Mouse (Mus musculus): ENCODE data around the gene Hcn2. TPM values are rescaled to one million over a fixed set of nuclear protein-coding genes. Genes with fewer than 3 reads are reported as not detected.
A peak's percentile ranks its signal among the peaks of the same experiment; 100 is the strongest.

Gene Hcn2
- total and polyA plus RNA-seq, 3 experiments, result 0.21 to 2.2 (median 0.44) TPM

DNA sequence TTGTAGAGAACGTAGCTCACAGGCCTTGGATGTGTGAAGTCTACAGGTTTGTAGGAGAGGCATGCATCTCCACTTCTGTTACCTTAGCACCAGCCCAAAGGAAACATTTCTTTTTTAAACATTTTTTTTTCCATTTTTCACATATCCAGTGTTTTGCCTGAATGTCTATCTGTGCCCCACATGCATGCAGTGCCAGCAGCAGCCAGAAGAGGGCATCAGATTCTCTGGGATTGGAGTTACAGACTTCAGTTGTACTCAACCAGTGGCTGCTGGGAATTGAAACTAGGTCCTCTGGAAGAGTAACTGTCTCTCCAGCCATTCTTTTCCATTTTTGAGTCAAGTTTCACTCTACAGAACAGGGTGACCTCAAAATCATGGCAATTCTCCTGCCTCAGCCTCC lies 16.1 kb downstream of the Hcn2 start:
- dilution Hi-C loops (cut with MboI; ENCODE audit: extremely low pct_ligation_motif_present, extremely low pct_unique_long_range_greater_than_20kb, low sequenced_read_pairs), result no loop called here
- in situ Hi-C loops (cut with MboI; ENCODE audit: low pct_ligation_motif_present, low pct_unique_long_range_greater_than_20kb, low sequenced_read_pairs), result loop anchor here (5.0 kb wide), 1 partner anchor 40 kb away; no protein-coding TSS in a partner anchor
- H3K79me2 ChIP-seq (replicated peaks; ENCODE audit: control insufficient read depth, extremely low read depth, insufficient read depth, poor library complexity, severe bottlenecking), result no peaks in the 10 kb centered on the region
- H3K27ac ChIP-seq (ENCODE audit: insufficient read depth, low read depth), result no peak overlapping the region
- no peak overlapping the region for H3K4me2 ChIP-seq (ENCODE audit: insufficient read depth, low read depth, poor library complexity, severe bottlenecking)
- TF ChIP-seq CTCF (conservative IDR thresholded peaks at IDR 0.05 in 1 of 2, IDR thresholded peaks at IDR 0.05 in 1 of 2; ENCODE audit: low read depth in 2 of 2, low read length in 2 of 2) (peak; percentile 59 to 67), MAFK (IDR thresholded peaks at IDR 0.05; ENCODE audit: insufficient replicate concordance, low read length) (no peak), USF1 (IDR thresholded peaks at IDR 0.05; ENCODE audit: low read depth, low read length) (no peak), MAX (IDR thresholded peaks at IDR 0.05; ENCODE audit: low read length) (no peak), RAD21 (IDR thresholded peaks at IDR 0.05; ENCODE audit: low read depth, low read length) (peak; percentile 39), ZKSCAN1 (IDR thresholded peaks at IDR 0.05; ENCODE audit: borderline replicate concordance, low read depth, low read length) (no peak), POLR2A (IDR thresholded peaks at IDR 0.05; ENCODE audit: low read depth, low read length) (no peak), SMC3 (IDR thresholded peaks at IDR 0.05; ENCODE audit: low read depth, low read length) (peak; percentile 52), RCOR1 (conservative IDR thresholded peaks at IDR 0.05; ENCODE audit: low read depth, low read length) (no peak), KAT2A (IDR thresholded peaks at IDR 0.05; ENCODE audit: insufficient replicate concordance, low read length) (no peak), JUN (IDR thresholded peaks at IDR 0.05; ENCODE audit: insufficient read depth, low read depth, low read length) (no peak)
- peaks cover 43 to 55% of the 10 kb centered on the region in 2 experiments for H3K36me3 ChIP-seq (replicated peaks in 1 of 2; ENCODE audit: control insufficient read depth in 1 of 2, insufficient read depth in 1 of 2, low read length in 1 of 2)
- no peaks in the 10 kb centered on the region for H3K27me3 ChIP-seq (replicated peaks)
- peaks cover 0 to 4% of the 10 kb centered on the region in 2 experiments; a peak in 1 of 4 replicates for H3K4me1 ChIP-seq (ENCODE audit: control insufficient read depth in 1 of 2, insufficient read depth in 2 of 2)
- DNase-seq (ENCODE audit: extremely low read depth), result no peak
- peaks cover 33% of the 10 kb centered on the region for H3K9me3 ChIP-seq (replicated peaks; ENCODE audit: low read length)
- no peak overlapping the region for H3K4me3 ChIP-seq (replicated peaks in 1 of 3; ENCODE audit: low read depth in 2 of 3, low read length in 2 of 3, poor library complexity in 1 of 3)
- no peak overlapping the region for H3K9ac ChIP-seq (ENCODE audit: insufficient read depth, low read depth)

DNA sequence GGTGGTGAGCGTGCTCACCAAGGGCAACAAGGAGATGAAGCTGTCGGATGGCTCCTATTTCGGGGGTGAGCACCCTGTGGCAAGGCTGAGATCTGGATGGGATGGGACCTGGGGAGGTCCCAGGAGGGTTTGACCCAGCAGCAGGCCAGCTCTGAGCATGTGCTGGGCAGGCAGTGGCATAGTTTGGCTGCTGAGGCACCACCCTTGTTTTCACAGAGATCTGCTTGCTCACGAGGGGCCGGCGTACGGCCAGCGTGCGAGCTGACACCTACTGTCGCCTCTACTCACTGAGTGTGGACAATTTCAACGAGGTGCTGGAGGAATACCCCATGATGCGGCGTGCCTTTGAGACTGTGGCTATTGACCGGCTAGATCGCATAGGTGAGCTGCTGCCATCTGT lies 17.4 kb downstream of the Hcn2 start:
- Histone ChIP-seq H3K27ac (ENCODE audit: insufficient read depth, low read depth) (no peak overlapping the region), H3K27me3 (replicated peaks) (no peaks in the 10 kb centered on the region), H3K9me3 (replicated peaks; ENCODE audit: low read length) (peaks cover 35% of the 10 kb centered on the region), H3K4me2 (ENCODE audit: insufficient read depth, low read depth, poor library complexity, severe bottlenecking) (no peak overlapping the region), H3K36me3 (replicated peaks in 1 of 2; ENCODE audit: control insufficient read depth in 1 of 2, insufficient read depth in 1 of 2, low read length in 1 of 2) (peaks cover 57 to 68% of the 10 kb centered on the region in 2 experiments), H3K4me1 (ENCODE audit: control insufficient read depth in 1 of 2, insufficient read depth in 2 of 2) (peaks cover 0 to 1% of the 10 kb centered on the region in 2 experiments; a peak in 1 of 4 replicates), H3K4me3 (replicated peaks in 1 of 3; ENCODE audit: low read depth in 2 of 3, low read length in 2 of 3, poor library complexity in 1 of 3) (no peak overlapping the region), H3K79me2 (replicated peaks; ENCODE audit: control insufficient read depth, extremely low read depth, insufficient read depth, poor library complexity, severe bottlenecking) (no peaks in the 10 kb centered on the region), H3K9ac (ENCODE audit: insufficient read depth, low read depth) (no peak overlapping the region)
- no peak for TF ChIP-seq JUN (IDR thresholded peaks at IDR 0.05; ENCODE audit: insufficient read depth, low read depth, low read length)
- TF ChIP-seq E2F4 (IDR thresholded peaks at IDR 0.05; ENCODE audit: insufficient replicate concordance, low read depth, low read length), result no peak
- no peak for TF ChIP-seq IRF4 (IDR thresholded peaks at IDR 0.05; ENCODE audit: low read depth, low read length)
- TF ChIP-seq TBP (conservative IDR thresholded peaks at IDR 0.05; ENCODE audit: low read depth, low read length), result no peak
- in situ Hi-C loops (cut with MboI; ENCODE audit: low pct_ligation_motif_present, low pct_unique_long_range_greater_than_20kb, low sequenced_read_pairs), result loop anchor here (5.0 kb wide), 1 partner anchor 42 kb away; no protein-coding TSS in a partner anchor
- dilution Hi-C loops (cut with MboI; ENCODE audit: extremely low pct_ligation_motif_present, extremely low pct_unique_long_range_greater_than_20kb, low sequenced_read_pairs), result no loop called here
- no peak for DNase-seq (ENCODE audit: extremely low read depth)

DNA sequence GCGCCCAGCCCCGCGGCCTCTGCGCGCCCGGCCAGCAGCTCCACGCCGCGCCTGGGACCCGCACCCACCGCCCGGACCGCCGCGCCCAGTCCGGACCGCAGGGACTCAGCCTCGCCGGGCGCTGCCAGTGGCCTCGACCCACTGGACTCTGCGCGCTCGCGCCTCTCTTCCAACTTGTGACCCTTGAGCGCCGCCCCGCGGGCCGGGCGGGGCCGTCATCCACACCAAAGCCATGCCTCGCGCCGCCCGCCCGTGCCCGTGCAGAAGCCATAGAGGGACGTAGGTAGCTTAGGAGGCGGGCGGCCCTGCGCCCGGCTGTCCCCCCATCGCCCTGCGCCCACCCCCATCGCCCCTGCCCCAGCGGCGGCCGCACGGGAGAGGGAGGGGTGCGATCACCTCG lies 18.9 kb downstream of the Hcn2 start:
- H3K36me3 ChIP-seq (replicated peaks in 1 of 2; ENCODE audit: control insufficient read depth in 1 of 2, insufficient read depth in 1 of 2, low read length in 1 of 2), result peaks cover 72 to 83% of the 10 kb centered on the region in 2 experiments
- dilution Hi-C loops (cut with MboI; ENCODE audit: extremely low pct_ligation_motif_present, extremely low pct_unique_long_range_greater_than_20kb, low sequenced_read_pairs) (no loop called here), in situ Hi-C loops (cut with MboI; ENCODE audit: low pct_ligation_motif_present, low pct_unique_long_range_greater_than_20kb, low sequenced_read_pairs) (no loop called here)
- H3K4me2 ChIP-seq (ENCODE audit: insufficient read depth, low read depth, poor library complexity, severe bottlenecking), result no peak overlapping the region
- H3K9me3 ChIP-seq (replicated peaks; ENCODE audit: low read length), result peaks cover 35% of the 10 kb centered on the region
- H3K9ac ChIP-seq (ENCODE audit: insufficient read depth, low read depth), result no peak overlapping the region
- H3K4me3 ChIP-seq (replicated peaks in 1 of 3; ENCODE audit: low read depth in 2 of 3, low read length in 2 of 3, poor library complexity in 1 of 3), result no peak overlapping the region
- H3K27ac ChIP-seq (ENCODE audit: insufficient read depth, low read depth), result no peak overlapping the region
- no peaks in the 10 kb centered on the region for H3K27me3 ChIP-seq (replicated peaks)
- TF ChIP-seq UBTF (IDR thresholded peaks at IDR 0.05; ENCODE audit: low read depth, low read length) (no peak), POLR2AphosphoS2 (IDR thresholded peaks at IDR 0.05; ENCODE audit: low read depth, low read length) (no peak), SMC3 (IDR thresholded peaks at IDR 0.05; ENCODE audit: low read depth, low read length) (no peak), MAZ (IDR thresholded peaks at IDR 0.05; ENCODE audit: low read depth, low read length) (no peak)
- no peaks in the 10 kb centered on the region for H3K4me1 ChIP-seq (ENCODE audit: control insufficient read depth in 1 of 2, insufficient read depth in 2 of 2)
- DNase-seq (ENCODE audit: extremely low read depth), result no peak
- no peaks in the 10 kb centered on the region for H3K79me2 ChIP-seq (replicated peaks; ENCODE audit: control insufficient read depth, extremely low read depth, insufficient read depth, poor library complexity, severe bottlenecking)

Data from CH12.LX (cell line).